Mouse (Mus musculus): ENCODE data around the gene Zfp992.
"Not testable (repeated sequence)": the region's sequence is repeated elsewhere in the genome, so short reads cannot be mapped to it uniquely, and the experiment has no call there.

GRCm38 (mm10) chr4:146446135-146446534, 2.7 kb upstream of the Zfp992 start:
- TF ChIP-seq POLR2AphosphoS5 (IDR thresholded peaks at IDR 0.05; ENCODE audit: borderline replicate concordance, low read depth, low read length); ZC3H11A (IDR thresholded peaks at IDR 0.05; ENCODE audit: low read depth, low read length); POLR2A (IDR thresholded peaks at IDR 0.05; ENCODE audit: control insufficient read depth in 1 of 2, insufficient read depth in 1 of 2, low read depth in 1 of 2, low read length in 2 of 2, poor library complexity in 1 of 2); CTCF (IDR thresholded peaks at IDR 0.05 in 2 of 3, conservative IDR thresholded peaks at IDR 0.05 in 1 of 3; ENCODE audit: control insufficient read depth in 1 of 3, insufficient read depth in 1 of 3, low read depth in 2 of 3, low read length in 3 of 3, poor library complexity in 1 of 3, severe bottlenecking in 1 of 3): not testable (repeated sequence)
